Mouse (Mus musculus): ENCODE data around the gene Oprl1.

The Oprl1 gene

DNA sequence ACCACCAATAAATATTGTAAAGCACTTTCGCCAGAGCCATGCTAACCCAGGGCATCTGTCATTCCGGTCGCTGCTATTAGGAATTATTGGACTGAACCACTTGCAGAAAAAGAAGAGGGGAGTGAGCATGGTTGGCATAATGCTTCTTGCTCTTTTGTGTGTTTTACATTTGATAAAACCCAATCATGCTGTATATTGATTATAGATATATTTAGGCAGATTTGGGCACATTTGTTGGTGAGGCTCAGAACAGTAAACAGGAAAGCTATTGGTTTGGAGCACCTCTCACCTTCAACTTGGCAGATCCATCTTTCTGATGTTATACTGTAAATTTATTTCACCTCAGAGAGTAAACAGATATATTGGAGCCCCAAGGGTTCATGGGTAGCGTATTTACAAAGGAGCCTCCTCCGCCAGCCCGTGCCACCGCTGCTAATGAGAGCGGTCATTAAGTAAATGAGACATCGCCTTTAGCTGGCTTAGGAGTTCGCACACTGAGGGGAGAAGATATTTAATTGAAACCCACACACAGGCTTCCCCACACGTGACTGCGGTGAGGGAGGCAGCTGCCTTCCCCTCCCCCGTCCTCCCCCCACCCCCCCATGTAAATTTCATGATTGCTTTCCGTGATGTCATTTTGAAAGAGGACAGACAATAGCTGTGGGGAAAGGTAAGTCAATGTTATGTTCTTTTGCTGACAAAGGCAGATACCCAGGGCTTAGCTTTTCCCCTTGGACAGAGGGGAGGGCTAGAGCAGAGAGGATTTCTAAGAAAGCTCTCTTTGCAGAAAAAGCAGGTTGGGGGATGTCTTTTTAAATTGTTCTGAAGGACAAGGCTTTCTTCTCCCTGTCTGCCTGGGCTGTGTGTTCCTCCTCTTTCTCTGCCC is 52.1 kb downstream of the Oprl1 start:
- no peak for DNase-seq (ENCODE audit: low read depth)

DNA sequence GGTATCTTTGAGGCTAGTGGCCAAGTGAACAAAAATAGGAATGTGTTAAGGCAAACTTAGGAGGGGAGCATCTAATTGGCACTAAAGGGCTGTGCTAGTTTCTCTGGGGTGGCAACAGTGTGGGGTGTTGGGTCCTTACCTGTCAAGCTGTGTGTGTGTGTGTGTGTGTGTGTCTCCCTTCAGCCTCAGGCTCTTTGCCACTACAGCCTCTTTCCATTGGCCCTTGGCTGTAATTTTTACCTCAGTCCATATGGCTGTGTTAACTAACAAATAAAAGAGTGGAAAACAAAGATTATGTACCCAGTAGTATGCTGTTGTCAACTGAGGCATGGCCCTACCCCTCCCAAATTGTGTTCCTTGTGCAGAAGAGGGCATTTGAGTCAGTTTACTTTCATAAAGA is 53.6 kb downstream of the Oprl1 start:
- no peak for DNase-seq (ENCODE audit: low read depth)

DNA sequence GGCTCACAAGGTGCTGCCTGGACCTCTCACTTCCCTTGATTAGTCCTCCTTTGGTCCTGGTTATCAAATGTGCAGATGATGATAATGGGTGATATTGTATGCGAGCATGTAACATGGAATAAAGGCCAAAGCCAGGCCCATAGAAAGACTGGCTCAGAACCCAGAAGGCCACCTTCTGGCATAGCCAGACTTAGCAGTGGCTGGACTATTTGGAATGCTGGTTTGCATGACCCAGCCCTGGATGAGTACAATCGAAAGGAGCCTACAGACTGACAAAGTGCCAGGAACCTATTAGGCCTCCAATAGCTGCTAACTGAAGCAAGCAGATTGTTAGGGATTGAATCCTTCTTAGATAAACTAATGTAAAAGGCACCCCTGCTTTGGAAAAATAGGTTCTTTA is 54.6 kb downstream of the Oprl1 start:
- DNase-seq (ENCODE audit: low read depth), result no peak
